Mouse (Mus musculus) C2C12 (cell line): ENCODE measurements around the gene Ano7.

Source experiments
- CTCF ChIP-seq: IDR thresholded peaks from one replicate; pipeline ENCODE4 v1.5.1; 2011; ENCODE audit not compliant: control insufficient read depth, insufficient read depth, insufficient read length
- MAX ChIP-seq: IDR thresholded peaks from one replicate; pipeline ENCODE4 v1.6.1; 2011; ENCODE audit warnings: mild to moderate bottlenecking, control low read depth
- USF1 ChIP-seq: IDR thresholded peaks from one replicate; pipeline ENCODE4 v1.6.1; 2011; ENCODE audit warnings: low read depth, mild to moderate bottlenecking, control low read depth, moderate library complexity

- no peak for TF ChIP-seq CTCF
- no peak for TF ChIP-seq USF1
- TF ChIP-seq MAX, result no peak
These were observed 70.8 kb downstream of the Ano7 start for GRCm38 (mm10) chr1:93444405-93445110.
